Mouse (Mus musculus): ENCODE results near the gene Cyp20a1. TPM values are rescaled to one million over a fixed set of nuclear protein-coding genes. Genes with fewer than 3 reads are reported as not detected.
A peak's percentile ranks its signal among the peaks of the same experiment; 100 is the strongest.

Cyp20a1 gene
- polyA plus RNA-seq (2014; fragmentation: Nextera tagmentation; extraction: Ambion mirVana), result 5.6 and 7.0 TPM in 2 replicates

DNA sequence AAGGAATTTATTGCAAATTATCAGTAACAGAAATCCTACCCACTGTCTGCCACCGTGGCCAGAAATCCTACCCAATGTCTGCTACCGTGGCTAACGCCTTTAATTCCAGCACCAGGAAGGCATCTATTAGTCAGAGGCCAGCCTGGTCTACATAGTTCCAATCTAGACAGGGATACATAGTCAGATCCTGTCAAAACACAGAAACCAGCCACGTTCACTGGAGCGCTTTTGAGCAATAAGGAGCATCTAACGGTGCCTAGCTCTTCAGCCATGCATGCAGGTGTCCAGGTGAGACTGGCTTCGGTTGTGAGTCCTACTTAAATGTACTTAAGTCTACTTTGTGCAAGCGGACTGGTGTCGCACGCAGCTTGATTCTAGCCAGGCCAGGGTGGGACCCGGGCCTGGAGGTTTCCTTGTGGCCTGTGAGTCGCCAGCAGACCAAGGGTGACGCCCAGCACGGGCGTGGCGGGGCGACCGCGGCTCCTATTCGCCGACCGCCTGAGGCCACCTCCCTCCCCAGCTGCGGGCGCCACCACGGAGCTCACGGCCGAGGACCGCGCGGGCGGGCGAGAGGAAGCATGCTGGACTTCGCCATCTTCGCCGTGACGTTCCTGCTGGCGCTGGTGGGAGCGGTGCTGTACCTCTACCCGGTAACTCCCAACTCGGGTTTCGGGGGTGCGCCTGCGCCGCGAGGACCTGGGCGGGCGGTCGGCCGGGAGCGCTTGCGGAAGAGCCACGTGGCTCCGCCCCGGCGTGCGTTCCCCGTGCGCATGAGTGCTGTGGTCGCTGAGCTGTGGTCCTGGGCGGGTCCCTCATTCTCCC, at the start of gene Cyp20a1:
TSS of gene Cyp20a1 (plus strand) at position 516 of the 822 bp plus-strand sequence.
- H3K27ac ChIP-seq (replicated peaks; ENCODE audit: low read depth, low read length), result peak within 1 kb of the TSS; percentile 92

DNA sequence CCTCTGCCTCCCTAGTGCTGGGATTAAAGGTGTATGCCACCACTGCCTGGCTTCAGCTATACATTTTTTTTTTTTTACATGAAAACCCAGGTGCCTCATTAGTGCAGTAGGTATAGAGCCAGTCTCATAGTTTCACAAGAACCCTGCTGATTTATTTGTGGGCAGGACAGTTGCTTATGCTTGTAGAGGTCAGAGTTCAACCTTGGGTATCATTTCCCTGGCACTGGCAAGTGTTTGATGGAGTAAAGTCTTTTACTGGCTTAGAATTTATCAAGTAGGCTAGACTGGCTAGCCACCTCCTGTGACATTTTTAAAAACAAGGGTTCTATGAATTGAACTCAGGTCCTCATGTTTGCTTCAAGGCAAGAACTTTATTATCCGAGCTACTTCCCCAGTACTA, 49.2 kb upstream of the Cyp20a1 start:
- no peak overlapping the region for H3K27ac ChIP-seq (replicated peaks; ENCODE audit: low read depth, low read length)
- no peak for DNase-seq (ENCODE audit: low spot score)
- H3K27me3 ChIP-seq (replicated peaks; ENCODE audit: control insufficient read depth, insufficient read depth, low read length), result no peaks in the 10 kb centered on the region
- H3K4me2 ChIP-seq (ENCODE audit: low read depth, low read length), result no peak overlapping the region
- H3K4me1 ChIP-seq (ENCODE audit: control insufficient read depth, insufficient read depth, low read length), result no peaks in the 10 kb centered on the region
- H3K36me3 ChIP-seq (ENCODE audit: control insufficient read depth, insufficient read depth, low read length), result peaks cover 62% of the 10 kb centered on the region
- H3K9me3 ChIP-seq (ENCODE audit: control insufficient read depth, low read length), result no peaks in the 10 kb centered on the region
- 65% methylated on average over 1 of the region's 1 CpGs for WGBS
- no peak overlapping the region for H3K9ac ChIP-seq (ENCODE audit: low read depth, low read length)
- no peak for ATAC-seq (ENCODE audit: low read depth)
- H3K4me3 ChIP-seq (ENCODE audit: low read depth, low read length), result no peak overlapping the region

More for the DNA sequence above, at the start of gene Cyp20a1:
- H3K9me3 ChIP-seq (ENCODE audit: control insufficient read depth, low read length), result no peaks in the 10 kb centered on the region
- peaks cover 8% of the 10 kb centered on the region for H3K36me3 ChIP-seq (ENCODE audit: control insufficient read depth, insufficient read depth, low read length)
- peak within 1 kb of the TSS; percentile 75 for H3K9ac ChIP-seq (ENCODE audit: low read depth, low read length)
- H3K4me1 ChIP-seq (ENCODE audit: control insufficient read depth, insufficient read depth, low read length), result no peaks in the 10 kb centered on the region
- ATAC-seq (ENCODE audit: low read depth), result peak; percentile 97
- 4% methylated on average over 26 of the region's 60 CpGs for WGBS
- DNase-seq (ENCODE audit: low spot score), result peak; percentile 95
- H3K4me3 ChIP-seq (ENCODE audit: low read depth, low read length), result peak within 1 kb of the TSS; percentile 66
- no peaks in the 10 kb centered on the region for H3K27me3 ChIP-seq (replicated peaks; ENCODE audit: control insufficient read depth, insufficient read depth, low read length)
- peak within 1 kb of the TSS; percentile 79 for H3K4me2 ChIP-seq (ENCODE audit: low read depth, low read length)

DNA sequence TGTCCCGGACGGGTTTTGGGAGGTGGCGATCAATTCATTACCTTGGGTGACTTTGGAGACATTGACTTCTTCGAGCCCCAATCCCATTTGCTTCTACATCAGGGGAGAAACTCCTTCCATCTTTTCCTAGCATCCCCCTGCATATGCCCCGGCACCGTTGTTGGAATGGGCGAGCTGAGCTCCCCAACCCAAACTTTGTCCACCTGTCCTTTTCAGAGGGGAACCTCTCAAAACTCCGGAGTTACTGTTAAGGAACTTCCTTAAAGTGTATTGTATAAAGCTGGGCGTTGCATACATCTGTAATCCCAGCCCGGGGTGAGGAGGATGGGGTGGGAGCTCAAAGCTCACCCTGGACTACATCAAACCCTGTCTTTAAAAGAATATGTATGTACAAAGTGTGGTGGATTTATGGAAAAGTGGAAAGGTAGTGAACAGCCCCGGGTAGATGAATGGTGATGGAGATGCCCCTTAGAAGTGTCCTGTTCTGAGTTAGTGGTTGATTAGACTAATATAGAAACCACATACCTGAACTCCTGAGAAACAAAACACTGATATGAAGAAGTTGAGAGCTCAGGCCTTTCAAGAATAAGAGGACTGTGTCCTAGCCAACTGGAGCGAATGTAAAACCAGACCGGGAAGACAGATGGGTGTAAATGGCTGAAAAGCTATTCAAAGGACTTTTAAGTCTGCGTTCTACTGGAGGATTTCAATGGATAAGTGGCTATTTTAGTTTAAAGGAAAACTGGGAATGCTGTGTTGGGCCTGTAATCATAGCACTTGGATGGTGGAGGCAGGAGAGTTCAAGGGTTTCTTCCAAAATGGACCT, 720 bp downstream of the Cyp20a1 start:
- 14% methylated on average over 14 of the region's 14 CpGs for WGBS
- DNase-seq (ENCODE audit: low spot score), result no peak
- peak overlapping the region; percentile 92 for H3K27ac ChIP-seq (replicated peaks; ENCODE audit: low read depth, low read length)

DNA sequence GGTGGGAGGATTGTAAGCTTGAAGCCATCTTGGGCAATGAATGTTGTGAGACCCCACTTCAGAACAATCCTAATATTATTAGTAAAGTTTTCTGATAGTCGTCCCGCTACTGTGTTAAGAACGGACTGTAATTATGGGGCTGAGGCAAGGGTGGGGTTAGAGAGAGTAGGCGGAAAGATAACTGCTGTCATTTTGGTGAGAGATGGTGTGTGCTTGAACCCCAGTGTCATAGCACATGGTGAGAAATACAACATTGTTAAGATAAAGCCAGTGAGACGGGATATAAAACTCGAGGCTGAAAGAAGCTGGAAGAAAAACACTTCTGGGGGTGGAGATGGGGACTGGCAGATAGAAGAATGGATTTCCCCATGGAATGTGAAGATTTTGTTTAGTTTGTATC, 1.5 kb downstream of the Cyp20a1 start:
- Histone ChIP-seq H3K27ac (replicated peaks; ENCODE audit: low read depth, low read length) (no peak overlapping the region), H3K36me3 (ENCODE audit: control insufficient read depth, insufficient read depth, low read length) (no peaks in the 10 kb centered on the region), H3K4me3 (ENCODE audit: low read depth, low read length) (no peak overlapping the region), H3K4me1 (ENCODE audit: control insufficient read depth, insufficient read depth, low read length) (no peaks in the 10 kb centered on the region), H3K27me3 (replicated peaks; ENCODE audit: control insufficient read depth, insufficient read depth, low read length) (no peaks in the 10 kb centered on the region), H3K9ac (ENCODE audit: low read depth, low read length) (no peak overlapping the region), H3K4me2 (ENCODE audit: low read depth, low read length) (0 out of 2 replicates have a peak overlapping the region, but pooled peaks have one; percentile 79), H3K9me3 (ENCODE audit: control insufficient read depth, low read length) (peaks cover 5% of the 10 kb centered on the region)
- ATAC-seq (ENCODE audit: low read depth), result no peak
- 87% methylated on average over 6 of the region's 6 CpGs for WGBS
- no peak for DNase-seq (ENCODE audit: low spot score)

More for the DNA sequence above, 720 bp downstream of the Cyp20a1 start:
- Histone ChIP-seq H3K27me3 (replicated peaks; ENCODE audit: control insufficient read depth, insufficient read depth, low read length) (no peaks in the 10 kb centered on the region), H3K36me3 (ENCODE audit: control insufficient read depth, insufficient read depth, low read length) (peaks cover 5% of the 10 kb centered on the region), H3K4me3 (ENCODE audit: low read depth, low read length) (peak overlapping the region; percentile 66), H3K4me1 (ENCODE audit: control insufficient read depth, insufficient read depth, low read length) (no peaks in the 10 kb centered on the region), H3K9ac (ENCODE audit: low read depth, low read length) (peak overlapping the region; percentile 75), H3K4me2 (ENCODE audit: low read depth, low read length) (peak overlapping the region; percentile 79), H3K9me3 (ENCODE audit: control insufficient read depth, low read length) (no peaks in the 10 kb centered on the region)
- ATAC-seq (ENCODE audit: low read depth), result peak; percentile 3; the same call in 1 of the 2 replicates

DNA sequence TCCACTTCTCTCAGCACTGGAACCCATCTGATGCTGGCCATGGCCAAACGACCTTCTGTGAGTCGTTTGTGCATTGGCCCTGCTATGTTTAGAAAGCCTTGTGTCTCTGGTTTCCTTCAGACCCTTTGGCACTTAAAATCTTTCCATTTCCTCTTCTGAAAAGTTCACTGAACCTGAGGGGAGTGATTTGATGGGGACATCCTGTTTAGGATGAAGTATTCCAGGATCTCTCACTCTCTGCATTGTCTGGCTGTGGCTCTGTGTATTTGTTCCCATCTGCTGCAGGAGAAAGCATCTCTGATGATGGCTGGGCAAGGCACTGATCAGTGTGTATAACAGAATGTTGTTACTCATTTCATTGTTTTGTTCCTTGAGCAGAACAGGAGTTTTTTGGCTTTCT, 2.6 kb downstream of the Cyp20a1 start:
- peaks cover 11% of the 10 kb centered on the region for H3K9me3 ChIP-seq (ENCODE audit: control insufficient read depth, low read length)
- 82% methylated on average over 2 of the region's 2 CpGs for WGBS
- no peak overlapping the region for H3K9ac ChIP-seq (ENCODE audit: low read depth, low read length)
- no peaks in the 10 kb centered on the region for H3K27me3 ChIP-seq (replicated peaks; ENCODE audit: control insufficient read depth, insufficient read depth, low read length)
- H3K4me2 ChIP-seq (ENCODE audit: low read depth, low read length), result no peak overlapping the region
- ATAC-seq (ENCODE audit: low read depth) (no peak), DNase-seq (ENCODE audit: low spot score) (no peak)
- no peak overlapping the region for H3K27ac ChIP-seq (replicated peaks; ENCODE audit: low read depth, low read length)
- no peaks in the 10 kb centered on the region for H3K36me3 ChIP-seq (ENCODE audit: control insufficient read depth, insufficient read depth, low read length)
- H3K4me1 ChIP-seq (ENCODE audit: control insufficient read depth, insufficient read depth, low read length), result no peaks in the 10 kb centered on the region
- no peak overlapping the region for H3K4me3 ChIP-seq (ENCODE audit: low read depth, low read length)

DNA sequence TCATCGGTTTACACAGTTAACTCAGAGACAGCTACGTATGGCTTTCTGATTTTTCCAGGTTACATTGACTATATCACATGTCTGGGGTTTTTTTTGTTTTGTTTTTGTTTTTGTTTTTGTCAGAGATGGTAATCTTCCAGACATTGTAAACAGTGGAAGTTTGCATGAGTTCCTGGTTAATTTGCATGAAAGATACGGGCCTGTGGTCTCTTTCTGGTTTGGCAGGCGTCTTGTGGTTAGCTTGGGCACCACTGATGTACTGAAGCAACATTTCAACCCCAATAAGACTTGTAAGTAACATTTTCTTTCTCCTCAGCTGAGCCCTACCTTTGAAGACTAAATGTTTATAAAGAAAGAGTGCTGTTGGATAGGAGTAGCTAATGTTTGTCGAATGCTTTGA, 9.7 kb downstream of the Cyp20a1 start:
- ATAC-seq (ENCODE audit: low read depth), result no peak
- no peaks in the 10 kb centered on the region for H3K27me3 ChIP-seq (replicated peaks; ENCODE audit: control insufficient read depth, insufficient read depth, low read length)
- 77% methylated on average over 5 of the region's 5 CpGs for WGBS

DNA sequence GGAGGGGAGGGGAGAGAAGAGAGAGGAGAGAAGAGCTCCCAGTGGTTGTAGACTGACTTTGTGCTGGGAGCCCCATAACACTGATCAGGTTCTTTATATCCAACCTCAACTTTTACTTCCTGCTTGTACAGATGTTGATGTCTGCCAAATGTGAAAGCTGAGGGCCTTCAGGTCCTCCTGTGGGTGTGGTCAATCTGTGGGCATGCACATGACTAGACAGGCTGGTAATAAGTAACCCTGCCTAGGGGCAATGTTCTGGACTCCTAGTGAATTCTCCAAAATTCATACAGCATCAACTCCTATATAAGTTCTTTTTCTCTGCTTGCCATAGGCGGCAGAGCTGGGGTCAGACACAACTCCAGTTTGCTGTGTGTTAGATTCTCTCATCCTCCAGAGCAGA, 18.5 kb downstream of the Cyp20a1 start:
- no peak for DNase-seq (ENCODE audit: low spot score)
- H3K27me3 ChIP-seq (replicated peaks; ENCODE audit: control insufficient read depth, insufficient read depth, low read length), result no peaks in the 10 kb centered on the region
- 93% methylated on average over 1 of the region's 1 CpGs for WGBS
- peaks cover 23% of the 10 kb centered on the region for H3K36me3 ChIP-seq (ENCODE audit: control insufficient read depth, insufficient read depth, low read length)
- H3K9me3 ChIP-seq (ENCODE audit: control insufficient read depth, low read length), result no peaks in the 10 kb centered on the region
- H3K4me2 ChIP-seq (ENCODE audit: low read depth, low read length), result no peak overlapping the region
- no peak overlapping the region for H3K4me3 ChIP-seq (ENCODE audit: low read depth, low read length)
- H3K9ac ChIP-seq (ENCODE audit: low read depth, low read length), result no peak overlapping the region
- H3K27ac ChIP-seq (replicated peaks; ENCODE audit: low read depth, low read length), result no peak overlapping the region
- H3K4me1 ChIP-seq (ENCODE audit: control insufficient read depth, insufficient read depth, low read length), result no peaks in the 10 kb centered on the region
- no peak for ATAC-seq (ENCODE audit: low read depth)

More for the DNA sequence above, 9.7 kb downstream of the Cyp20a1 start:
- Histone ChIP-seq H3K4me2 (ENCODE audit: low read depth, low read length) (no peak overlapping the region), H3K4me3 (ENCODE audit: low read depth, low read length) (no peak overlapping the region), H3K9me3 (ENCODE audit: control insufficient read depth, low read length) (peaks cover 11% of the 10 kb centered on the region), H3K4me1 (ENCODE audit: control insufficient read depth, insufficient read depth, low read length) (no peaks in the 10 kb centered on the region), H3K9ac (ENCODE audit: low read depth, low read length) (no peak overlapping the region), H3K36me3 (ENCODE audit: control insufficient read depth, insufficient read depth, low read length) (0 out of 2 replicates have a peak, but pooled peaks cover 12% of the 10 kb centered on the region), H3K27ac (replicated peaks; ENCODE audit: low read depth, low read length) (no peak overlapping the region)
- DNase-seq (ENCODE audit: low spot score), result peak; percentile 28

DNA sequence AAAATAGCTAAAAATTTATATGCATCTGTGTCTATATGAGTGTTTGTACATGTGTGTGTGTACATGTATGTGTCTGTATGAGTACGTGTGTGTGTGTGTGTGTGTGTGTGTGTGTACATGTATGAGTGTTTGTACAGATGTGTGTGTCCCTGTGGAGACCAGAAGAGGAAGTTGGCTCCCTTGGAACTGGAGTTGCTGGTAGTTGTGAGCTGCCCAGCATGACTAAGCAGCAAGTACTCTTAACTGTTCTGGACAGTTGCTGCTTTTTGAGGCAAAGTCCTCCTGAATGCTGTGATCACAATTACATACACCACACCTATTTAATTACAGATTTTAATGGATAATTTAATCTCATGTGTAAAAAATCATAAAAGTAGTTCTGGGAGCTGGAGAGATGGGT, 33.4 kb downstream of the Cyp20a1 start:
- Histone ChIP-seq H3K4me3 (ENCODE audit: low read depth, low read length) (no peak overlapping the region), H3K4me2 (ENCODE audit: low read depth, low read length) (no peak overlapping the region), H3K4me1 (ENCODE audit: control insufficient read depth, insufficient read depth, low read length) (no peaks in the 10 kb centered on the region), H3K36me3 (ENCODE audit: control insufficient read depth, insufficient read depth, low read length) (peaks cover 47% of the 10 kb centered on the region), H3K27me3 (replicated peaks; ENCODE audit: control insufficient read depth, insufficient read depth, low read length) (no peaks in the 10 kb centered on the region), H3K9me3 (ENCODE audit: control insufficient read depth, low read length) (no peaks in the 10 kb centered on the region), H3K27ac (replicated peaks; ENCODE audit: low read depth, low read length) (no peak overlapping the region), H3K9ac (ENCODE audit: low read depth, low read length) (no peak overlapping the region)
- ATAC-seq (ENCODE audit: low read depth) (no peak), DNase-seq (ENCODE audit: low spot score) (no peak)
- WGBS, result 96% methylated on average over 1 of the region's 1 CpGs
